Mouse (Mus musculus) neural tube, embryonic 15.5 days (tissue): ENCODE measurements at regions not wholly inside any gene's neighbourhood (a gene's known extent, or its start where the extent isn't known, plus 50 kb on each side); places are given as distances from the start of the nearest gene placed in this dataset.

Experiments used
- ATAC-seq: fragments of 200-750 bp; cut with Nextera tagmentation; 2 replicates; pipeline ENCODE4 v1.8.0; 2017; ENCODE audit warnings: mild to moderate bottlenecking, moderate TSS enrichment, moderate library complexity; ENCODE audit not compliant: low FRiP score
- H3K27ac ChIP-seq: fragments of 300-500 bp; sonication (generic); replicated peaks from 2 replicates; pipeline ENCODE4 v1.5.1; 2015; ENCODE audit warnings: mild to moderate bottlenecking, inconsistent platforms
- H3K27me3 ChIP-seq: fragments of 300-500 bp; sonication (generic); replicated peaks from 2 replicates; pipeline ENCODE4 v1.6.1; 2015; ENCODE audit warnings: inconsistent platforms
- H3K36me3 ChIP-seq: fragments of 300-500 bp; sonication (generic); 2 replicates; pipeline ENCODE4 v1.6.1; 2015; ENCODE audit warnings: inconsistent platforms
- H3K4me1 ChIP-seq: fragments of 300-500 bp; sonication (generic); 2 replicates; pipeline ENCODE4 v1.6.1; 2015; ENCODE audit warnings: inconsistent platforms
- H3K4me2 ChIP-seq: fragments of 300-500 bp; sonication (generic); 2 replicates; pipeline ENCODE4 v1.6.1; 2015; ENCODE audit warnings: inconsistent platforms, mild to moderate bottlenecking, moderate library complexity
- H3K4me3 ChIP-seq: fragments of 300-500 bp; sonication (generic); replicated peaks from 2 replicates; pipeline ENCODE4 v1.5.1; 2015; ENCODE audit warnings: mild to moderate bottlenecking, inconsistent platforms
- H3K9ac ChIP-seq: fragments of 300-500 bp; sonication (generic); replicated peaks from 2 replicates; pipeline ENCODE4 v1.6.1; 2015; ENCODE audit warnings: mild to moderate bottlenecking, inconsistent platforms
- H3K9me3 ChIP-seq: fragments of 300-500 bp; sonication (generic); replicated peaks from 2 replicates; pipeline ENCODE4 v1.6.1; 2016; ENCODE audit warnings: inconsistent platforms
- WGBS: fragments of 180-500 bp; shearing (Covaris S2); methylation state at CpG from one replicate; pipeline ENCODE4 v1.1.7; 2015; ENCODE audit warnings: mixed read lengths; 5-methylcytosine and 5-hydroxymethylcytosine counted together

- no peak overlapping the region for H3K27ac ChIP-seq
- H3K36me3 ChIP-seq = no peaks in the 10 kb centered on the region
- no peak overlapping the region for H3K4me2 ChIP-seq
- WGBS = 64% methylated on average over 9 of the region's 9 CpGs
- H3K9me3 ChIP-seq = no peaks in the 10 kb centered on the region
- no peak overlapping the region for H3K9ac ChIP-seq
- ATAC-seq = no peak
- no peak overlapping the region for H3K4me3 ChIP-seq
- H3K4me1 ChIP-seq = no peaks in the 10 kb centered on the region
- no peaks in the 10 kb centered on the region for H3K27me3 ChIP-seq
These were observed 709.3 kb upstream of the Slit2 start for GRCm38 (mm10) chr5:47273389-47274255.

DNA sequence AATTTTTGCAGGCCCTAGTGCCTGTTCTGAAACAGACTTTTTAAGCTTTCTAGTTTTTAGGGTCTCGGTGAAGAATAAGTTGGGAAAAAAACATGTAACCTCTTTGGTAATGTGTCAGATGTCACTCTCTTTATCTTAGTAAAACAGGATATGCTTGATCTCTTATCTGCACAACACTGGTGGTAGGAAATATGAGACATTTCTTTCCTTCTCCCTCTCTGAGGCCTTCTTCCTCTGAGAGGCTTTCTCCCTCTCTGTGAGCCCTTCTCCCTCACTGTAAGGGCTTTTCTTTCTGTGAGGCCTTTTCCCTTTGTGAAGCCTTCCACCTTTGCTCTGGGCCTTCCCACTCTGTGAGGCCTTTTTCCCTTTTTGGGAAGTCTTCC is 708.7 kb upstream of the Slit2 start:
- Histone ChIP-seq H3K27ac (no peak overlapping the region), H3K9me3 (no peaks in the 10 kb centered on the region), H3K9ac (no peak overlapping the region), H3K27me3 (no peaks in the 10 kb centered on the region), H3K4me1 (no peaks in the 10 kb centered on the region), H3K4me3 (no peak overlapping the region), H3K4me2 (no peak overlapping the region), H3K36me3 (no peaks in the 10 kb centered on the region)
- ATAC-seq = no peak
- WGBS = 91% methylated on average over 1 of the region's 1 CpGs

DNA sequence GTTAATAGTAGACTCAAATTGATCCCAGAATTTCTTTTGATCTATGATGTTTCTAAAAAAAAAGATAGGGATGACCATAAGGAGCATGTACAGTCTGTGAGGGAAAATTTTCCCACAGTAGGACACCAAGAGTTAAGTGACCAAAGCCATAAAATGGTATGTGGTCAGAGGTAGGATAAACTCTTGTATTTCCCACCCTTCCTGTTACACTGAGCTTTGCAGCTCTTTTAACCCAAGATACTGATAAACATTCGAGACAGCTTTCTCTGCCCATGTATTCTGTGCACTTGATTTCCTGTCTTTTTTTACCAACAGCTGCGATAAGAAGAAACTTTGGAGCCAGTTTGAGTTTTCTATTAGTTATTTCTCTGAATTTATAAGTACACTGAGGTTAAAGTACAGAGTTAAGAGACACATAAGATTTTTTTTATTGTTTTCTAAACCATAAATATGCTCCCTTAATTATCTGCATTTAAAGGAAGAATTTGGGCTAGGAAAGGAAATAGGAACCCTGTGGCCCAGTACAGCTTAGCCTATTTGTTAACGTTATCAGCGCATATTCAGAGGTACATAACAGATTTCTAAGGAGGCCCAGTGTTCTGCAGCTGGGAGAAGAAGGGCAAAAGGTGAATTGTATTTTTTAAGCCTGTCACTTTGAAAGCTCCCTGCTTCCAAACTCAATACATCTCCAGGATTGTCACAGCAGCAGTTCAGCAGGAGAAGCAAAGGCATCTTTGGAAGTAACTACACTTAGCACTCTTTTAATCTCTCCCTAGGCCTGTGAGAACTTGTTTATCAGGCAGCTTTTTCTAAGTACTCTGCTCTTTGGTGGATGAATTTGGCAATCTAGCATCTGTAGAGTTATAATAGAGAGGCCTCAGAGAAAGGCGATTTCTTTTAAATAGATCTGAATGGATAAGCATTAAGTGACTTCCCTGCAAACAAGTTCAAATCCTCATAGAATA is 706.4 kb upstream of the Slit2 start:
- Histone ChIP-seq H3K4me1 (no peaks in the 10 kb centered on the region), H3K4me3 (no peak overlapping the region), H3K9me3 (no peaks in the 10 kb centered on the region), H3K36me3 (no peaks in the 10 kb centered on the region), H3K9ac (no peak overlapping the region), H3K4me2 (no peak overlapping the region), H3K27ac (no peak overlapping the region), H3K27me3 (no peaks in the 10 kb centered on the region)
- no peak for ATAC-seq
- 54% methylated on average over 5 of the region's 5 CpGs for WGBS

- Histone ChIP-seq H3K9ac (no peak overlapping the region), H3K36me3 (no peaks in the 10 kb centered on the region), H3K4me3 (no peak overlapping the region), H3K27me3 (no peaks in the 10 kb centered on the region), H3K4me2 (no peak overlapping the region), H3K4me1 (no peaks in the 10 kb centered on the region), H3K9me3 (no peaks in the 10 kb centered on the region), H3K27ac (no peak overlapping the region)
- WGBS = 91% methylated on average over 3 of the region's 3 CpGs
- ATAC-seq = no peak
These were observed 703.3 kb upstream of the Slit2 start for GRCm38 (mm10) chr5:47279630-47280029.

DNA sequence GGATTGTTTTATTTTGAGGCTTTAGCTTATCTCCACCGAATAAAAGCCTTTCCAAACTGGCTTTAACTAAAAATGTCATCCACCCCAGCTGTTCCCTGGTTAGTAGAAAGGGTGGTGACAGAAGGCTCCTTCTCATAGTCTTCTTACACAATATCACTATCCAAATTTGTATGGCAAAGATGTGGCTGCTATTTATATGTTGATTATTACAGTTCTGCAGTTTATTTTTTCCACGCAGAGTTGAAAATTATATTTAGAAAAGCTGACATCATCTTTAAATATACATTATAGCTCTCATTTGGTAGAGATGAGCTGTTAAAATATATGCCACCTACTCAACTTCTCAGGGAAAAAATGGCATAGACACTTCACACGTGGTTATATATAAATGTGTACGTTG is 683.3 kb upstream of the Slit2 start:
- Histone ChIP-seq H3K9ac (no peak overlapping the region), H3K27ac (no peak overlapping the region), H3K36me3 (no peaks in the 10 kb centered on the region), H3K4me2 (no peak overlapping the region), H3K27me3 (no peaks in the 10 kb centered on the region), H3K9me3 (no peaks in the 10 kb centered on the region), H3K4me3 (no peak overlapping the region), H3K4me1 (no peaks in the 10 kb centered on the region)
- no peak for ATAC-seq
- 84% methylated on average over 4 of the region's 4 CpGs for WGBS

DNA sequence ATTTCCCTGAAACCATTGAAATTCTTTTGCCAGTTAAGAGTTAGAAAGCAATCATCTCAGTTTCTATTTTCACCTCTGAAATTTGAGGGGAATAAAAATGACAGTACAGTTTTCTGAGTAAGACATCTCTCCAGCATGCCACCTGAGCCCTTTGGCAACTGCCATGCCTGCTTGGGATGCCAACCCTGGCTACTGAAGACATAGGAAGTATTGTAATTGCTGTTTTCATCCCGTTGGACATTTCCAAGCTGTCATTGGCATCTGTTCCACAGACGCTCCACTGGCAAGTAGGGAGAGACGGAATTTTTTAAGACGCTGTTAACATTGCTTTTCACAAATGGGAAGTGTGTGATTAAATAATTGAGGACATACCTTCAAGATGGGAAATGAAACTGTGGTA is 665.4 kb upstream of the Slit2 start:
- 67% methylated on average over 4 of the region's 4 CpGs for WGBS
- no peak overlapping the region for H3K4me2 ChIP-seq
- H3K9me3 ChIP-seq = no peaks in the 10 kb centered on the region
- no peaks in the 10 kb centered on the region for H3K27me3 ChIP-seq
- H3K9ac ChIP-seq = no peak overlapping the region
- H3K4me1 ChIP-seq = no peaks in the 10 kb centered on the region
- H3K4me3 ChIP-seq = no peak overlapping the region
- no peak for ATAC-seq
- H3K27ac ChIP-seq = no peak overlapping the region
- no peaks in the 10 kb centered on the region for H3K36me3 ChIP-seq

DNA sequence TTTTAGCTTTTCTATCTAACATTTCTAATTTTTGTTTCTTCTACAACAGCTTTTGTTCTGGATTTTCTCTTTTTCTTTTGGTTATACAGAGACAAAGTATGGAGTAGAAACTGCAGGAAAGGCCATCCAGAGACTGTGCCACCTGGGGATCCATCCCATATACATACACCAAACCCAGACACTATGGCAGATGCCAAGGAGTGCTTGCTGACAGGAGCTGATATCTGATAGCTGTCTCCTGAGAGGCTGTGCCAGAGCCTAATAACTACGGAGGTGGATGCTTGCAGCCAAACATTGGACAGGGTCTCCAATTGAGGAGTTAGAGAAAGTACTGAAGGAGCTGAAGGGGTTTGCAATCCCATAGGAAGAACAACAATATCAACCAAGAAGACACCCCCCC is 664.8 kb upstream of the Slit2 start:
- 82% methylated on average over 1 of the region's 1 CpGs for WGBS
- H3K36me3 ChIP-seq = no peaks in the 10 kb centered on the region
- no peak overlapping the region for H3K27ac ChIP-seq
- no peaks in the 10 kb centered on the region for H3K4me1 ChIP-seq
- H3K4me2 ChIP-seq = no peak overlapping the region
- H3K9ac ChIP-seq = no peak overlapping the region
- H3K9me3 ChIP-seq = no peaks in the 10 kb centered on the region
- H3K27me3 ChIP-seq = no peaks in the 10 kb centered on the region
- ATAC-seq = no peak
- H3K4me3 ChIP-seq = no peak overlapping the region

DNA sequence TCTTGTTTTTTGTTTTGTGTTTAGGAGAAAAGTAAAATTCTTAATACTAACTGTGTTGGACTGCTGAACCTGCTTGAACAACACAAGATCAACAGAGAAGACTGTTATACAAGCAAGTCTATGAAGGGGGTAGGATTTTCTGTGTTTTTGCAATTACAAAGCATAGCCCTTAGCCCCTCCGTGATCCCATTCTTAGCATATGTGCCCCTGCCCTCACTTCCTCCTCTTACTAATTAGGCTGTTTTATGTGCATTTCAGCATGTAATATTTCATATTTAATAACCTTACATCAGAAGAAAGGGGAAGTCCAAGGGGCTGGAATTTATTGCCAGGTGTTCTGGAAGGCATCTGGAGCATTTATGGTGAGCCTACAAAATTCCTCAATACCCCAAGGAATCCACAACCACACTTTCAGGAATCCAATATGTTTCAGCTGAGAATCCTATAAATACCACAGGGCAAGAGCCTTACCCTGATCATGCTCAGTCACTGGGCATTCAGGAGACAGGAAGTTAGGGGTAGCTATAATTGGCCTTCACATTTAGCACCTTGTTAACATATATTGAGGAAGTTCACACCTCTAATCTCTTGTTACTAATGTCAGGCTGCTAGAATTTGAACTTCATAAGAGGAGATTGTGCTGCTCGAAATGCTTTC is 660.3 kb upstream of the Slit2 start:
- Histone ChIP-seq H3K4me3 (no peak overlapping the region), H3K27ac (no peak overlapping the region), H3K36me3 (no peaks in the 10 kb centered on the region), H3K9ac (no peak overlapping the region), H3K4me2 (no peak overlapping the region), H3K27me3 (no peaks in the 10 kb centered on the region), H3K4me1 (no peaks in the 10 kb centered on the region), H3K9me3 (no peaks in the 10 kb centered on the region)
- 83% methylated on average over 2 of the region's 2 CpGs for WGBS
- no peak for ATAC-seq

- no peak overlapping the region for H3K27ac ChIP-seq
- H3K4me2 ChIP-seq = no peak overlapping the region
- no peaks in the 10 kb centered on the region for H3K9me3 ChIP-seq
- no peak overlapping the region for H3K4me3 ChIP-seq
- no peaks in the 10 kb centered on the region for H3K4me1 ChIP-seq
- no peak for ATAC-seq
- no peaks in the 10 kb centered on the region for H3K36me3 ChIP-seq
- H3K27me3 ChIP-seq = no peaks in the 10 kb centered on the region
- 76% methylated on average over 3 of the region's 3 CpGs for WGBS
- no peak overlapping the region for H3K9ac ChIP-seq
These were observed 648.6 kb upstream of the Slit2 start for GRCm38 (mm10) chr5:47334299-47334698.

- Histone ChIP-seq H3K4me2 (no peak overlapping the region), H3K4me3 (no peak overlapping the region), H3K9ac (no peak overlapping the region), H3K4me1 (no peaks in the 10 kb centered on the region), H3K27ac (no peak overlapping the region), H3K9me3 (no peaks in the 10 kb centered on the region), H3K36me3 (no peaks in the 10 kb centered on the region), H3K27me3 (no peaks in the 10 kb centered on the region)
- ATAC-seq = no peak
- 84% methylated on average over 1 of the region's 1 CpGs for WGBS
These were observed 646.4 kb upstream of the Slit2 start for GRCm38 (mm10) chr5:47336511-47336910.

- WGBS = 92% methylated on average over 6 of the region's 6 CpGs
- ATAC-seq = no peak
- Histone ChIP-seq H3K27ac (no peak overlapping the region), H3K9ac (no peak overlapping the region), H3K4me3 (no peak overlapping the region), H3K27me3 (no peaks in the 10 kb centered on the region), H3K4me1 (no peaks in the 10 kb centered on the region), H3K9me3 (no peaks in the 10 kb centered on the region), H3K4me2 (no peak overlapping the region), H3K36me3 (no peaks in the 10 kb centered on the region)
These were observed 643.1 kb upstream of the Slit2 start for GRCm38 (mm10) chr5:47339807-47340206.
